Mouse (Mus musculus) liver, adult (tissue): ENCODE measurements at regions not wholly inside any gene's neighbourhood (a gene's known extent, or its start where the extent isn't known, plus 50 kb on each side); places are given as distances from the start of the nearest gene placed in this dataset.

Source experiments
- GATA4 ChIP-seq: IDR thresholded peaks from 2 replicates; pipeline ENCODE4 v1.6.1; 2014; ENCODE audit warnings: mild to moderate bottlenecking, low read length; ENCODE audit not compliant: insufficient replicate concordance

DNA sequence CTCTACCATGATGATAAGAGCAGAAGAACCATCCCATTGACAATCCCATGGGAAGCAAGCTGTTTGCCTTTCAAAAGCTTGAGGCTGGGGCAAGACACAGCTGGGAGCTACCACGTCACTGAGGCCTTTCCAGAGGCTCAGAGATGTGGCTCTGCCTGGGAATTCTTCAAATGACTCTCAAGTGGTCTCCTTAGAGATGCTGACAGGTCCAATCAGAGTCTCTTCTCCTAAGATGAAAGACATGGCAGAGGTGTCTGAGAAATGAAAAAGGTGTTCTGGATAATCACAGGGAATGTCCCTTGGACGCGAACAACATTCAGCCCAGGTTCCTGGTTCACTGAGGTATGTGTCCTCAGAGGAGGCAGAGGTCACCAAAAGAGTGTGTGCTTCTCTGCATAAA, 287.7 kb downstream of the Fam49a start:
- TF ChIP-seq GATA4, result no peak

GRCm38 (mm10) chr12:12548688-12549087, 286.7 kb downstream of the Fam49a start:
- TF ChIP-seq GATA4, result no peak

- TF ChIP-seq GATA4, result no peak
These were observed 285.5 kb downstream of the Fam49a start for GRCm38 (mm10) chr12:12547477-12547876.

GRCm38 (mm10) chr12:12546372-12547031, 284.6 kb downstream of the Fam49a start:
- no peak for TF ChIP-seq GATA4

DNA sequence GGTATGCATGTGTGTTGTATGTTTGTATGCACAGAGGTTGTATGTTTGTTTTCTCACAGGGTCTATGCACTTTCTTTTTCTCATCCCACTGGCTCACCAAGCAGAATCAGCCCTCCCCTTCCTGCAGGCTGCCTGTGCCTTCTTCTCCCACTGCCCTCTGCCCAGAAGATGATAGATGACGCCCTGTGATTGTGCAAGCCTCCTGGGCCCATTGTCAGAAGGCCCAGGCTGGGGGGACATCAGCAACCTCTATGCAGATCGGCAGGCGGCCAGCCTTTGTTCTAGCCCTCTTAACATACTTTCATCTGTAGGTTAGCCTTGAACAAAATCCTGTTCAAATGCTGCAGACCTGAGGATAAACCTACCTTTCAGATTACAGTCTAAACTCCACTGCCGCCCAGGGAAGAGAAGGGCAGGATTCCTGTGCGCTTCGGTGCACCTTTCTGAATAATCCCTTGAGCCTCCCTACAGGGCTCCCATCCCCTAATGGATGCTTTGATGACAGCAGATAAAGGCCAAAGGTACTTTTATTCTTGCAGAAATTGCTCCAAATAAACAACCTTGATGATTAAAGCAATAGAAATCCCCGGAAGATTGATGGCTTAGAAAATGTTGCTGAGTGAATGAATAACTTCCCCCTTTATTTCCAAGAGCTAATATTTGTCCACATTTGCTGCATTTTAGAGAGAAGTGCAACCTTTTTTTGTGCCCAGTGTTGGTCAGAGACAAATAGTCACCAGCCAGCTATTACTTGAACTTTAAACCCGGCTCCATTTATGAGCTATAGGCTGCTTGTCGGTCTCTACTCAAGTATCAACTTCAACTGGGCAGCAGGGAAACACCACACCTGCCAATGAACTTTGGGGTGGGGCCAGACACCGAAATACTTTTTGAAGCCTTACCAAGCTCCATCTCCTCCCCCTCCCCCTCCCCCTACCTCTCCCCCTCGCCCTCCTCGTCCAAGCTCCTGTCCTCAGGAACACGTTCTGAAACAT, 279.4 kb downstream of the Fam49a start:
- TF ChIP-seq GATA4, result no peak

GRCm38 (mm10) chr12:12539291-12539690, 277.4 kb downstream of the Fam49a start:
- TF ChIP-seq GATA4, result no peak

DNA sequence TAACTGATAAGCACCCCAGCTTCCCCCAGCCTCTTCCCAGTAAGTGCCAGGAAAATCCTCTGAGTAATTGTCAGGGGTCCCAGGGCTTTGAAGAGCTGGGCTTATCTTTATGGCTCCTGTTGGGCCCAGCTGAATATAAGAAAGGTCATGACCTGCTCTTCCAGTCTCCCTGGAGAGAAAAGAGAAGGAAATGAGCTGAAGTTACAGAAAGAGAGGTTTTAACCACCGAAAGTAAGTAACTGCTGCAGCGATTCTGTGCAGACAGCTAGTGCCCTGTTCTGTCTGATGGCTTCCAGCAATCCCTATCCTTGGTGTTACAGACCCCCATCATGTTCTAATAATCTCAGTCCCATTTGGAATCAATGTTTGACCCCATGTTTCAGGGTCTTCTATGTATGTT, 272.8 kb downstream of the Fam49a start:
- no peak for TF ChIP-seq GATA4

GRCm38 (mm10) chr12:12530796-12531195, 268.9 kb downstream of the Fam49a start:
- no peak for TF ChIP-seq GATA4

- no peak for TF ChIP-seq GATA4
These were observed 267.6 kb downstream of the Fam49a start for GRCm38 (mm10) chr12:12529541-12529940.

- no peak for TF ChIP-seq GATA4
These were observed 266.6 kb downstream of the Fam49a start for GRCm38 (mm10) chr12:12528478-12528981.

- TF ChIP-seq GATA4, result no peak
These were observed 266.0 kb downstream of the Fam49a start for GRCm38 (mm10) chr12:12527766-12528477.

- TF ChIP-seq GATA4, result no peak
These were observed 265.4 kb downstream of the Fam49a start for GRCm38 (mm10) chr12:12527366-12527765.

GRCm38 (mm10) chr12:12520311-12520852, 258.4 kb downstream of the Fam49a start:
- TF ChIP-seq GATA4, result no peak

DNA sequence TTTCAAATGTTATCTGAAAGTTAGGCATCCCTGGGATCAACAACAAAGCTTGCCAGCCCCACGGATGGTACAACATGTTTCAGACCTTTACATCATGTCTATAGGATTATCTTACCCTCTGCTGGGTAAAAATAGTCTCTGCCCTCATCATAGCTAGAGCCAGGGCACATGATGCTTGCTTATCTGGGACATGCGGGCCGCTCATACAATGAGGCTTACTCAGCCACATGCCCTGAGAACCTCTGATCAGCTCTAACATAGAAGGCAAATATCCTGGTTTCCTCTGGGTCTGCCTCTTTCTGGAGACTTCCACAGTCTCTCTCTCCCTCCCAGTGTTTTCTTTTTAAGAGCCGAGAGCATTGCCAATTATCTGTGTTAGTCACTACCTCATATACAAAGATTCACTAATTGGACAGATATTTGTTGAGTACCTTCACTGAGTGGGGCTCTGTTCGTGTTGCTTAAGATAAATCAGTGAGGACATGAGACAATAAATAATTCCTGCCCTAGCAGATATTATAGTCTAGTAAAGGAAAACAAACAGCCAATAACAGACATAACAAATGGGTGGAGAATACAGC, 256.6 kb downstream of the Fam49a start:
- TF ChIP-seq GATA4, result no peak

DNA sequence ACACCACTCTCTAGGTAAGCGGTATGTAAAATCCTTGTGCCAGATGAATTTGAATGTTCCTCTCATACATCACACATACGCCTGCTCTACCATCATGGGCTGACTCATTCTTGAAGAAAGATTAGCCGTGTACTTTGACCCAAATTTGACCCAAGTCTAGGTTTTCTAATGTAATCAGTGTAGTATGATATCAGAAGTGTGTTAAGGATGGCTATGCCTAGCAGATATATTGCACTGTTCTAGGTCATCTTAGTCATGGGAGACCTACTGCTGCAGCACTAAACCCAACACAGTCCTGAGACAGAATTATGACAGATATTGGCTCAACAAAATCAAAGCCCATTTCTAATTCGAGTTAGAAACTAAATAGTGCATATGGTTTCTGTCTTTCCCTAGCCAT, 255.1 kb downstream of the Fam49a start:
- TF ChIP-seq GATA4, result no peak
